Mouse (Mus musculus) left cerebral cortex, adult 18-20 months (tissue): ENCODE measurements around the gene Ghsr. TPM values are rescaled to one million over a fixed set of nuclear protein-coding genes. Genes with fewer than 3 reads are reported as not detected.
A peak's percentile ranks its signal among the peaks of the same experiment; 100 is the strongest.
"Not testable (repeated sequence)": the region's sequence is repeated elsewhere in the genome, so short reads cannot be mapped to it uniquely, and the experiment has no call there.

Experiments used
- DNase-seq, 2 experiments: peaks; one replicate each; pipeline ENCODE4 v3.0.0; 2021 to 2022; ENCODE audit warnings: low spot score in 2 of 2, mixed read lengths in 1 of 2
- long read RNA-seq, 2 experiments: library from polyadenylated mRNA; stranded (forward); transcript quantifications; one replicate each; pipeline ENCODE4 v2.0.0; 2021
- total RNA-seq, 2 experiments: library from RNA; stranded (reverse); gene quantifications; 2 replicates each; pipeline ENCODE4 v1.2.3; 2021

The Ghsr gene
- under 1 TPM; 0.12 to 0.14 TPM for total RNA-seq
- long read RNA-seq, experiment 1 = 0 reads
- long read RNA-seq, experiment 2 = 0 reads

GRCm38 (mm10) chr3:27371276-27371621 lies at the start of gene Ghsr:
Ghsr (plus strand) TSS chr3:27371351.
- DNase-seq = peak; percentile 9 to 15

GRCm38 (mm10) chr3:27322591-27322990 lies 48.6 kb upstream of the Ghsr start:
- DNase-seq = no peak

DNA sequence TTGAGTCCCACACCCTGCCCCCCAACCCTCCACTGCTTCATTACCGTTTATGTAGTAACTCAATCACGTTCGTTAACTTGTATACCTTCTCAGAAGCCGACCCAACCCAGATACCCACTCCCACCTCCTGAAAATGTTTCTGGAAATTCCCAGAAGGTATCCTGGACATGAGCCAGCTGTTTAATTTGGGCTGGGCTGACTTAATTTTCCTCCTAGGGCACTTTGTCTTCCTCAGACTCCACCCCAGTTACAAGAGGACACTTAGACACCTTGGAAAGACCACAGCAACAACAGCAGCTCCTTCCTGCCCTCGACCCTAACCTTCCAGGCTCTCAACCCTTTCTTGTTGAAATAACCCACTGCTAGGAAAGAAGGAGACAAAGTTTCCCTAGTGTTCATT lies 47.6 kb upstream of the Ghsr start:
- no peak for DNase-seq

GRCm38 (mm10) chr3:27326633-27327191 lies 44.4 kb upstream of the Ghsr start:
- no peak for DNase-seq

- no peak for DNase-seq
These were observed 40.4 kb upstream of the Ghsr start for GRCm38 (mm10) chr3:27330706-27331105.

- peak; percentile 13 to 29 for DNase-seq
These were observed 32.7 kb upstream of the Ghsr start for GRCm38 (mm10) chr3:27338437-27338836.

DNA sequence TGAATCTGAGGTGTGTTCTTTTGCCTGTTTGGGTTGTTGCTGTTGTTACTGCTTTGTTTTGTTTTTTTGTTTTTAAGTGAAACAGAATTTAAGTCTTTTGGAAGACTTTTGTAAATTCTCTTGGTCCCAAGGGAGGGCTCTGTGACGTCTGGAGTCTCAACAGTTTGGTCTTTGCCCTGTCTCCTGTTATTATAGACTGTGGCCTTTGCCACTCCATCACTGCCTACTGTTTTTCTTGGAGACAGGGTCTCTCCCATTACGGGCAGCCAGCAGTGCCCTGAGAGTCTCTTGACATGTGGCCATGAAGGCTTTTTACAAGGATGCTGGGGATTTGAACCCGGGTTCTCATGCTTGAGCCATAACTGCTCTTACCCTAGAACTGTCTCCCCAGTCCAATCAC lies 32.3 kb upstream of the Ghsr start:
- no peak for DNase-seq

- no peak for DNase-seq
These were observed 30.4 kb upstream of the Ghsr start for GRCm38 (mm10) chr3:27340757-27341156.

DNA sequence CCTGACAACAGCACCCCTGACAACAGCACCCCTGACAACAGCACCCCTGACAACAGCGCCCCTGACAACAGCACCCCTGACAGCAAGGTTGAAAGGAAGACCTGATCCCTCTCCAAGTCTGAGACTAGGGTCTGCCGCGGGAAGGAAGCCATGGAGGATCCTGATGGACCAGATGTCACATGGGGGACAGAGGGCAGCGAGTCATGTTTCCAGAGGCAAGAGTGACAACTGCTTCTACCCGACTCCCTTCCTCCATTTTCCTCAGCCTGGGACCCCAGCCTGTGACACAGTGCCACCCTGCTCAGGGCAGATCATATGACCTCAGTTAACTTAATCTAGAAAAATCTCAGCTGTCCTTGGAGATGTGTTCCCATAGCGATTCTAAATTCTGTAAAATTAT lies 28.7 kb upstream of the Ghsr start:
- DNase-seq = no peak

- peak in 1 of 2 experiments; percentile 23 for DNase-seq
These were observed 25.6 kb upstream of the Ghsr start for GRCm38 (mm10) chr3:27345526-27345925.

GRCm38 (mm10) chr3:27348462-27348861 lies 22.7 kb upstream of the Ghsr start:
- DNase-seq = peak in 1 of 2 experiments; percentile 20

- no peak for DNase-seq
These were observed 20.0 kb upstream of the Ghsr start for GRCm38 (mm10) chr3:27351105-27351504.

GRCm38 (mm10) chr3:27359100-27359720 lies 11.9 kb upstream of the Ghsr start:
- DNase-seq = no peak

- DNase-seq = no peak
These were observed 1.0 kb upstream of the Ghsr start for GRCm38 (mm10) chr3:27370125-27370524.

- no peak for DNase-seq
These were observed 422 bp upstream of the Ghsr start for GRCm38 (mm10) chr3:27370582-27371275.

- peak in 1 of 2 experiments; percentile 6 for DNase-seq
These were observed 837 bp downstream of the Ghsr start for GRCm38 (mm10) chr3:27371725-27372650.

GRCm38 (mm10) chr3:27374396-27374795 lies 3.2 kb downstream of the Ghsr start:
- no peak for DNase-seq

DNA sequence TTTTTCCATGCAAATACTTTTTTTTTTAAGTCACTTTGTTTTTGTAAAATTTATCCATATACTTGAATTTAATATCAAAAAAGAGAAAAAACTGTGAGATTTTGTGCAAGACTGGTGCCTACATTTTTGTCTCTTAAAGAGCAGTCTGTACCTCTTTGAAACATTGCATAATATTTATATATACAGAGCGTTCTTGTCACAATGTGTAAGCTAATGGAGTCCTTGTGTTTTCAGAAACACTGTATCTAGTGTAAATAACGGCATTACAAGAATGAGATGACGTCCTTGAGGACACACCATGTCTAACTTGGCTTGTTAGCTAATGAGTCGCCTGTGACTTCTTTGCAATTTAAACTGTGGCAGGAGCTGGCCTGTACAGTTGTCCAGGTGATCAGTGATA lies 6.8 kb downstream of the Ghsr start:
- no peak for DNase-seq

DNA sequence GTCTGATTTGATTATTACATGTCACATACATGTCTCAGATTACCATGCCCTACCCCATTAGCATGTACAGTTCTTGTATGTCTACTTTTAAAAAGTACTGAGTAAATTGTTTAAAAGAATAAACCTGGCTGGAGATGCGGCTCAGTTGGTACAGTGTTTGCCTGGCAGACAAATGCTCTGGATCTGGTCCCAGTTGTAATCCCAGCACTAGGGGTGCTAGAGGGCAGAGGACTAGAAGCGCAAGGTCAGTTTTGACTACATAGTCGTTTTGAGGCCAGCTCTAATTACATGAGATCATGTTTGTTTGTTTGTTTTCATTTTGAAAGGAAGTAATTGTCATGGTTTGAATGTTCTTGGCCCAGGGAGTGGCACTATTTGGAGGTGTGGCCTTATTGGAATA lies 13.7 kb downstream of the Ghsr start:
- DNase-seq = no peak

- no peak for DNase-seq
These were observed 18.8 kb downstream of the Ghsr start for GRCm38 (mm10) chr3:27389923-27390322.

- DNase-seq = not testable (repeated sequence)
These were observed 29.8 kb downstream of the Ghsr start for GRCm38 (mm10) chr3:27400996-27401395.

GRCm38 (mm10) chr3:27406440-27406839 lies 35.3 kb downstream of the Ghsr start:
- no peak for DNase-seq
